Mouse (Mus musculus) erythroblast, embryonic 14.5 days (primary cell): Measurements from ENCODE around the gene Znhit2.

Source experiments
- GATA1 ChIP-seq: IDR thresholded peaks from 2 replicates; pipeline ENCODE4 v1.6.1; 2012; ENCODE audit warnings: low read length, inconsistent platforms, mixed read lengths
- TAL1 ChIP-seq: IDR thresholded peaks from 3 replicates; pipeline ENCODE4 v1.6.1; 2012; ENCODE audit warnings: low read length, inconsistent platforms, mixed read lengths

- TF ChIP-seq TAL1: no peak
- no peak for TF ChIP-seq GATA1
Measured at GRCm38 (mm10) chr19:6094119-6094518, 33.1 kb downstream of the Znhit2 start, which contains the start of gene AC131692.1.
